Mouse (Mus musculus) C2C12 (cell line): ENCODE data around the gene Ehmt2.

ENCODE experiments used
- CTCF ChIP-seq: IDR thresholded peaks from one replicate; pipeline ENCODE4 v1.5.1; 2011; ENCODE audit not compliant: control insufficient read depth, insufficient read depth, insufficient read length
- MYOG ChIP-seq: IDR thresholded peaks from one replicate; pipeline ENCODE4 v1.6.1; 2011; ENCODE audit not compliant: control insufficient read depth, insufficient read length; ENCODE audit errors: extremely low read depth
- USF1 ChIP-seq: IDR thresholded peaks from one replicate; pipeline ENCODE4 v1.6.1; 2011; ENCODE audit warnings: low read depth, mild to moderate bottlenecking, control low read depth, moderate library complexity

- TF ChIP-seq USF1 (no peak), CTCF (no peak), MYOG (no peak)
Measured at GRCm38 (mm10) chr17:34962841-34963240, 64.6 kb downstream of the Ehmt2 start.
